In the genomic region with DNA sequence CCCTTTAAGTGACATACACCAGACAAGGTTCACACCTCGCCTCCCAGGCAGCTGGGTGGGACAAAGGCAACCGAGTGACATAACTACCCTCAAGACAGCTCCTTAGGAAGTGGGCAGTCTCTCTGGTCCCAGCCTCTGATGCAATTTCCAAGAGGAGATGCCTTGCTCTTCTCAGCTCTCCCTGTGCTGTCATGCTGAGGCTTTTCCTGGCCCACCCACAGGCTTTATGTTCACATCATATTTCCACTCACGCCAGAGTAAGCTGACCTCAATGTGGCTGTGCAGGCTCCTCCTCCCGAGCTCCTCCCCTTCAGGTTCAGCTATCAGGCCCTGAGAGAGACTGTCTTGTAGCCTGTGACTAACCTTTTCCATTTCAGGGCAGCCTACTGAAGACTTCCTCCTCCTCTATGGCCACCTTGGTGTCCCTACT, we compare ENCODE assay signal across 10 mouse cellular contexts. TPM values are rescaled to one million over a fixed set of nuclear protein-coding genes. Genes with fewer than 3 reads are reported as not detected.
DNase-seq lines count a peak whose midpoint lies in the region; ATAC-seq and TF ChIP-seq lines count a peak whose summit lies in the region.
"Had no signal": no experiment of that assay in that cellular context is flagged by ENCODE, and none has a peak within 500 bp of the region (broad histone marks: within the 10 kb centered on the region; RNA-seq: fewer than 3 reads in every experiment).

No protein-coding gene starts in this region.

- H3K9ac ChIP-seq in heart, embryonic 12.5 days = peak overlapping the region; percentile 17; the same call in 1 of the 2 replicates
- H3K9ac ChIP-seq in lung, postnatal 0 days (replicated peaks; ENCODE audit: low read depth) = no peak overlapping the region
- H3K9ac ChIP-seq: liver, embryonic 13.5 days had no signal

- no peak for TF ChIP-seq CTCF in lung, postnatal 0 days (IDR thresholded peaks at IDR 0.05)
- TF ChIP-seq CTCF in lung, adult 2 months (IDR thresholded peaks at IDR 0.05; ENCODE audit: insufficient read depth, low read length) = no peak

- no peak for DNase-seq in heart, postnatal 36 days
- peak; percentile 79 for DNase-seq in lung, postnatal 0 days (ENCODE audit: low spot score)
- no peak for DNase-seq in lung, adult 2 months
- DNase-seq in Muller cell, postnatal 12 days (ENCODE audit: inconsistent ontology term) = peak; percentile 80
- DNase-seq in c-Kit-positive CD71-positive TER-119-positive erythroid progenitor cells, embryonic 14.5 days (ENCODE audit: low spot score) = no peak
- no peak for DNase-seq in adrenal gland, postnatal 14 days
- DNase-seq: liver, embryonic 13.5 days had no signal

- WGBS in heart, embryonic 12.5 days = 40% methylated on average over 4 of the region's 4 CpGs
- 46% methylated on average over 4 of the region's 4 CpGs for WGBS in lung, postnatal 0 days
- 40% methylated on average over 4 of the region's 4 CpGs for WGBS in lung, adult 2 months

- no peak overlapping the region for H3K4me2 ChIP-seq in heart, embryonic 12.5 days
- H3K4me2 ChIP-seq in lung, postnatal 0 days (replicated peaks; ENCODE audit: low read depth, low read length) = no peak overlapping the region
- H3K4me2 ChIP-seq: liver, embryonic 13.5 days had no signal

- no peak overlapping the region for H3K4me3 ChIP-seq in heart, embryonic 12.5 days
- H3K4me3 ChIP-seq in lung, postnatal 0 days (ENCODE audit: low read depth, low read length) = no peak overlapping the region
- no peak overlapping the region for H3K4me3 ChIP-seq in lung, adult 2 months (replicated peaks; ENCODE audit: extremely low read depth, low read depth, low read length)
- H3K4me3 ChIP-seq: liver, embryonic 13.5 days had no signal

- intact Hi-C loops in heart, postnatal 36 days (cut with DNase I) = no loop called here

- H3K36me3 ChIP-seq in heart, embryonic 12.5 days = peaks cover 33% of the 10 kb centered on the region
- peaks cover 9% of the 10 kb centered on the region; the same call in 1 of the 2 replicates for H3K36me3 ChIP-seq in lung, postnatal 0 days (ENCODE audit: insufficient read depth, low read length)

- TF ChIP-seq EP300 in lung, postnatal 0 days (IDR thresholded peaks at IDR 0.05) = no peak

- no peak for TF ChIP-seq POLR2A in lung, adult 2 months (IDR thresholded peaks at IDR 0.05; ENCODE audit: borderline replicate concordance, extremely low read depth, low read depth, low read length)

- ATAC-seq in heart, embryonic 12.5 days (ENCODE audit: insufficient number of reproducible peaks, low FRiP score) = no peak
- peak; percentile 69 for ATAC-seq in lung, postnatal 0 days
- ATAC-seq in megakaryocyte progenitor cell, adult 5-6 weeks (replicated peaks; ENCODE audit: poor library complexity) = peak; percentile 24; the same call in 1 of the 2 replicates

- H3K9me3 ChIP-seq in heart, embryonic 12.5 days (replicated peaks) = no peaks in the 10 kb centered on the region
- no peaks in the 10 kb centered on the region for H3K9me3 ChIP-seq in lung, postnatal 0 days (ENCODE audit: low read length)
- H3K9me3 ChIP-seq: liver, embryonic 13.5 days had no signal

- peaks cover 76% of the 10 kb centered on the region for H3K4me1 ChIP-seq in heart, embryonic 12.5 days (replicated peaks)
- H3K4me1 ChIP-seq in lung, postnatal 0 days (ENCODE audit: insufficient read depth, low read depth, low read length) = 0 out of 2 replicates have a peak, but pooled peaks cover 4% of the 10 kb centered on the region
- H3K4me1 ChIP-seq in lung, adult 2 months (ENCODE audit: control insufficient read depth, insufficient read depth, low read length) = peaks cover 19% of the 10 kb centered on the region

- H3K27me3 ChIP-seq in heart, embryonic 12.5 days (replicated peaks) = no peaks in the 10 kb centered on the region
- H3K27me3 ChIP-seq in lung, postnatal 0 days (replicated peaks; ENCODE audit: insufficient read depth, low read length) = no peaks in the 10 kb centered on the region

- H3K27ac ChIP-seq in heart, embryonic 12.5 days (ENCODE audit: poor library complexity, severe bottlenecking) = peak overlapping the region; percentile 68
- peak overlapping the region; percentile 14; the same call in 1 of the 2 replicates for H3K27ac ChIP-seq in lung, postnatal 0 days (ENCODE audit: low read length)
- H3K27ac ChIP-seq: liver, embryonic 13.5 days had no signal

RNA-seq across cellular contexts. Expression of a gene that starts 23.5 kb away (rescaled TPM):
- polyA plus RNA-seq in heart, embryonic 12.5 days (2016; fragmentation: Nextera tagmentation; extraction: Ambion mirVana) = 46.4 and 47.2 TPM in 2 replicates
- 10 to 100 TPM; 18.8 to 19.1 TPM for total RNA-seq in heart, postnatal 36 days (2021)
- polyA plus RNA-seq in lung, postnatal 0 days (2015; fragmentation: Nextera tagmentation; extraction: Ambion mirVana) = 29.3 and 34.2 TPM in 2 replicates
- polyA plus RNA-seq in lung, adult 2 months (2012; rRNA removed) = 81.4 and 87.7 TPM in 2 replicates
- 0.15 TPM in 1 of 2 replicates, not detected in the other for total RNA-seq in megakaryocyte progenitor cell, adult 5-6 weeks (2015)
- not detected in 2 replicates for total RNA-seq in megakaryocyte progenitor cell, adult 5-6 weeks (2017)
- 59.6 and 67.1 TPM in 2 replicates for total RNA-seq in adrenal gland, postnatal 14 days (2021)

RNA-seq across cellular contexts. Expression of a gene that starts 29.3 kb away (rescaled TPM):
- not detected in 2 replicates for polyA plus RNA-seq in heart, embryonic 12.5 days (2016; fragmentation: Nextera tagmentation; extraction: Ambion mirVana)
- not detected for total RNA-seq in heart, postnatal 36 days (2021)
- polyA plus RNA-seq in lung, postnatal 0 days (2015; fragmentation: Nextera tagmentation; extraction: Ambion mirVana) = not detected in 2 replicates
- 1.5 and 59.1 TPM in 2 replicates for polyA plus RNA-seq in lung, adult 2 months (2012; rRNA removed)
- total RNA-seq in megakaryocyte progenitor cell, adult 5-6 weeks (2015) = not detected in 2 replicates
- total RNA-seq in megakaryocyte progenitor cell, adult 5-6 weeks (2017) = not detected in 2 replicates
- total RNA-seq in adrenal gland, postnatal 14 days (2021) = 0.41 TPM in 1 of 2 replicates, not detected in the other
- total RNA-seq: gastrocnemius, postnatal 36 days had no signal

Comparison
In these comparisons a context has a peak if more than half of its experiments do, and no peak if none do; other contexts are left out.
1. DNase-seq: peak in lung, postnatal 0 days (single experiment) and Muller cell, postnatal 12 days (single experiment); none in heart, postnatal 36 days (0 of 2), lung, adult 2 months (single experiment), c-Kit-positive CD71-positive TER-119-positive erythroid progenitor cells, embryonic 14.5 days (single experiment) and adrenal gland, postnatal 14 days (single experiment).
2. RNA of a gene that starts 23.5 kb away (total RNA-seq): 59.6 to 67.1 TPM in adrenal gland, postnatal 14 days and 18.8 to 19.1 TPM in heart, postnatal 36 days; 0.15 TPM in megakaryocyte progenitor cell, adult 5-6 weeks; every median in the first group is over 10 times any median in the second.